21 mouse cellular contexts compared by ENCODE assay signal in the genomic region with DNA sequence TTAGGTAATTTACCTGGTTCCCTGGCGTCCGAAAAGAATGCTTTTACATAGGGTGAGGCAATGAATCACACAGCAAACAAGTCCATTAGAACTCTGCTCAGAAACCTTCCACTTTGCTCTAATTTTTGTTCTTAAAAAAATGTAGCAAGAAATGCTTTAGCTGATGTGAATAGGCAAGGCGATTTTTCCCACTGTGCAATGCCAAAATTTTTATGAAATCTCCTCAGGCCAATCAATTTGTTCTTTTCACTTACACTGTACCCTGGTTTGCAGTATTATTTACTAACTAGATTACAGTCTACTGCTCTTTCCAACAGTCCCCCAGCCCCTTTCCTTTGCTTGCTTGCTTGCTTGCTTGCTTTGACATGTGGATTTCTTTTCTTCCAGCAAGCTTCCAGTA.
"Had no signal": no experiment of that assay in that cellular context is flagged by ENCODE, and none has a peak within 500 bp of the region (broad histone marks: within the 10 kb centered on the region; RNA-seq: fewer than 3 reads in every experiment).

No protein-coding gene starts in this region.

- H3K27ac ChIP-seq: limb, embryonic 12.5 days; limb, embryonic 15.5 days; liver, embryonic 12.5 days; liver, embryonic 15.5 days; macrophage; neural tube, embryonic 13.5 days; stomach, embryonic 15.5 days had no signal

- H3K4me3 ChIP-seq: limb, embryonic 12.5 days; limb, embryonic 15.5 days; liver, embryonic 12.5 days; liver, embryonic 15.5 days; myocyte; neural tube, embryonic 13.5 days; stomach, embryonic 15.5 days had no signal

- H3K27me3 ChIP-seq: limb, embryonic 12.5 days; limb, embryonic 15.5 days; liver, embryonic 12.5 days; liver, embryonic 15.5 days; neural tube, embryonic 13.5 days; stomach, embryonic 15.5 days had no signal

- H3K4me1 ChIP-seq: limb, embryonic 12.5 days; liver, embryonic 12.5 days; liver, embryonic 15.5 days; stomach, embryonic 15.5 days had no signal

- H3K36me3 ChIP-seq: limb, embryonic 12.5 days; limb, embryonic 15.5 days; liver, embryonic 12.5 days; liver, embryonic 15.5 days; neural tube, embryonic 13.5 days; stomach, embryonic 15.5 days had no signal

- H3K9me3 ChIP-seq: limb, embryonic 12.5 days; limb, embryonic 15.5 days; liver, embryonic 12.5 days; liver, embryonic 15.5 days; neural tube, embryonic 13.5 days; stomach, embryonic 15.5 days had no signal

- H3K4me2 ChIP-seq: limb, embryonic 12.5 days; limb, embryonic 15.5 days; liver, embryonic 12.5 days; liver, embryonic 15.5 days; lung, embryonic 14.5 days; neural tube, embryonic 13.5 days; stomach, embryonic 15.5 days had no signal

- H3K9ac ChIP-seq: limb, embryonic 12.5 days; limb, embryonic 15.5 days; liver, embryonic 12.5 days; liver, embryonic 15.5 days; lung, embryonic 14.5 days; neural tube, embryonic 13.5 days; stomach, embryonic 15.5 days had no signal

- ATAC-seq: intestine, embryonic 16.5 days; liver, embryonic 12.5 days had no signal

- DNase-seq: kidney, adult 18-20 months; kidney, adult 9 months; kidney, postnatal 14 days; kidney, postnatal 4 days; left cerebral cortex, postnatal 4 days; lung, embryonic 14.5 days; lung, postnatal 14 days; retina, postnatal 1 day; right cerebral cortex, postnatal 25 days; spleen, adult 18-20 months; thymus, adult 2 months; thymus, postnatal 14 days had no signal
